Mouse (Mus musculus) layer of hippocampus, postnatal 36 days (tissue): ENCODE data around the gene Kpnb1. TPM values are rescaled to one million over a fixed set of nuclear protein-coding genes. Genes with fewer than 3 reads are reported as not detected.

ENCODE experiments used
- microRNA-seq, 2 experiments: library from miRNA; unstranded; fragments of <30 nt; microRNA quantifications; one replicate each; pipeline ENCODE4 v1.2.0; 2021
- total RNA-seq, 2 experiments: library from RNA; stranded (reverse); gene quantifications; 2 replicates each; pipeline ENCODE4 v1.2.3; 2021

Kpnb1 gene
- total RNA-seq, 2 experiments from 2014 or later, result 128 to 132 TPM

Small RNA genes lying within 50 kb of the gene (microRNA-seq; reads per million reads assigned to microRNA genes)
- gene Mir7235, result 0.60 to 0.85 reads per million in 2 experiments

Other genes starting within 250 kb of the Kpnb1 start
- 10 to 100 TPM; 29.8 to 34.5 TPM for gene Pnpo, start 243.9 kb downstream of the Kpnb1 start, total RNA-seq
- gene Sp2, start 204.9 kb downstream of the Kpnb1 start, total RNA-seq, result 10 to 100 TPM; 12.3 to 12.6 TPM
- gene Sp6, start 174.5 kb downstream of the Kpnb1 start, total RNA-seq, result 1 to 10 TPM in 1 of 2 experiments, under 1 TPM in 1; 0.78 to 1.2 TPM
- 1 to 10 TPM; 4.5 to 4.9 TPM for gene Scrn2, start 157.9 kb downstream of the Kpnb1 start, total RNA-seq
- gene Lrrc46, start 146.5 kb downstream of the Kpnb1 start, total RNA-seq, result under 1 TPM; 0.76 to 0.85 TPM
- gene Mrpl10, start 146.3 kb downstream of the Kpnb1 start, total RNA-seq, result 10 to 100 TPM; 74.8 to 75.4 TPM
- gene Osbpl7, start 137.3 kb downstream of the Kpnb1 start, total RNA-seq, result 10 to 100 TPM; 16.0 to 16.9 TPM
- gene Tbx21, start 72.5 kb downstream of the Kpnb1 start, total RNA-seq, result under 1 TPM in 1 of 2 experiments, not detected in 1; 0.15 TPM
- gene Tbkbp1, start 36.4 kb downstream of the Kpnb1 start, total RNA-seq, result 10 to 100 TPM; 83.8 to 94.3 TPM
- 100 to 1,000 TPM; 150 to 154 TPM for gene Npepps, start 92.8 kb upstream of the Kpnb1 start, total RNA-seq
- gene Mrpl45, start 127.8 kb upstream of the Kpnb1 start, total RNA-seq, result 10 to 100 TPM; 26.8 to 27.4 TPM
- under 1 TPM; 0.23 to 0.30 TPM for gene Gpr179, start 164.2 kb upstream of the Kpnb1 start, total RNA-seq
- gene Socs7, start 174.7 kb upstream of the Kpnb1 start, total RNA-seq, result 10 to 100 TPM; 83.8 to 83.9 TPM
- gene Arhgap23, start 227.7 kb upstream of the Kpnb1 start, total RNA-seq, result 10 to 100 TPM; 73.4 to 75.4 TPM